Mouse (Mus musculus): ENCODE measurements around the gene Sord.
"Not testable (repeated sequence)": the region's sequence is repeated elsewhere in the genome, so short reads cannot be mapped to it uniquely, and the experiment has no call there.

The Sord gene

GRCm38 (mm10) chr2:122234611-122235288 lies at the start of gene Sord:
TSS of gene Sord (plus strand) at chr2:122234749.
- peak; percentile 84 for DNase-seq (ENCODE audit: extremely low read depth, insufficient read length, low spot score)

- DNase-seq (ENCODE audit: extremely low read depth, insufficient read length, low spot score) = no peak
Observed at GRCm38 (mm10) chr2:122185086-122185485, 49.5 kb upstream of the Sord start.

- no peak for DNase-seq (ENCODE audit: extremely low read depth, insufficient read length, low spot score)
Observed at GRCm38 (mm10) chr2:122186106-122186505, 48.4 kb upstream of the Sord start, which contains the start of the genes Patl2 and Terb2. TSS of gene Patl2 (minus strand) at chr2:122186189. TSS of gene Terb2 (plus strand) at chr2:122186272.

- no peak for DNase-seq (ENCODE audit: extremely low read depth, insufficient read length, low spot score)
Observed at GRCm38 (mm10) chr2:122186751-122187150, 47.8 kb upstream of the Sord start.

- DNase-seq (ENCODE audit: extremely low read depth, insufficient read length, low spot score) = no peak
Observed at GRCm38 (mm10) chr2:122191849-122192248, 42.7 kb upstream of the Sord start.

GRCm38 (mm10) chr2:122194509-122194929 lies 40.0 kb upstream of the Sord start:
- no peak for DNase-seq (ENCODE audit: extremely low read depth, insufficient read length, low spot score)

GRCm38 (mm10) chr2:122201501-122201900 lies 33.0 kb upstream of the Sord start:
- no peak for DNase-seq (ENCODE audit: extremely low read depth, insufficient read length, low spot score)

GRCm38 (mm10) chr2:122206440-122207107 lies 28.0 kb upstream of the Sord start:
- no peak for DNase-seq (ENCODE audit: extremely low read depth, insufficient read length, low spot score)

GRCm38 (mm10) chr2:122210534-122211228 lies 23.9 kb upstream of the Sord start:
- DNase-seq (ENCODE audit: extremely low read depth, insufficient read length, low spot score) = no peak

- DNase-seq (ENCODE audit: extremely low read depth, insufficient read length, low spot score) = not testable (repeated sequence)
Observed at GRCm38 (mm10) chr2:122217075-122217474, 17.5 kb upstream of the Sord start.

GRCm38 (mm10) chr2:122218234-122218633 lies 16.3 kb upstream of the Sord start:
- DNase-seq (ENCODE audit: extremely low read depth, insufficient read length, low spot score) = no peak

GRCm38 (mm10) chr2:122221378-122221777 lies 13.2 kb upstream of the Sord start:
- no peak for DNase-seq (ENCODE audit: extremely low read depth, insufficient read length, low spot score)

- no peak for DNase-seq (ENCODE audit: extremely low read depth, insufficient read length, low spot score)
Observed at GRCm38 (mm10) chr2:122221798-122222197, 12.8 kb upstream of the Sord start.

- DNase-seq (ENCODE audit: extremely low read depth, insufficient read length, low spot score) = no peak
Observed at GRCm38 (mm10) chr2:122222272-122222671, 12.3 kb upstream of the Sord start.

GRCm38 (mm10) chr2:122223654-122224053 lies 10.9 kb upstream of the Sord start:
- DNase-seq (ENCODE audit: extremely low read depth, insufficient read length, low spot score) = no peak

- no peak for DNase-seq (ENCODE audit: extremely low read depth, insufficient read length, low spot score)
Observed at GRCm38 (mm10) chr2:122230395-122230794, 4.2 kb upstream of the Sord start.

- no peak for DNase-seq (ENCODE audit: extremely low read depth, insufficient read length, low spot score)
Observed at GRCm38 (mm10) chr2:122231616-122232015, 2.9 kb upstream of the Sord start.

- DNase-seq (ENCODE audit: extremely low read depth, insufficient read length, low spot score) = no peak
Observed at GRCm38 (mm10) chr2:122233341-122233740, 1.2 kb upstream of the Sord start.

GRCm38 (mm10) chr2:122233759-122234557 lies 591 bp upstream of the Sord start:
- peak; percentile 44 for DNase-seq (ENCODE audit: extremely low read depth, insufficient read length, low spot score)

GRCm38 (mm10) chr2:122235425-122235824 lies 876 bp downstream of the Sord start:
- no peak for DNase-seq (ENCODE audit: extremely low read depth, insufficient read length, low spot score)

GRCm38 (mm10) chr2:122236321-122236720 lies 1.8 kb downstream of the Sord start:
- DNase-seq (ENCODE audit: extremely low read depth, insufficient read length, low spot score) = no peak

All from 3134 (cell line).